Mouse (Mus musculus): ENCODE measurements around the gene Gm10188.

Gene Gm10188

DNA sequence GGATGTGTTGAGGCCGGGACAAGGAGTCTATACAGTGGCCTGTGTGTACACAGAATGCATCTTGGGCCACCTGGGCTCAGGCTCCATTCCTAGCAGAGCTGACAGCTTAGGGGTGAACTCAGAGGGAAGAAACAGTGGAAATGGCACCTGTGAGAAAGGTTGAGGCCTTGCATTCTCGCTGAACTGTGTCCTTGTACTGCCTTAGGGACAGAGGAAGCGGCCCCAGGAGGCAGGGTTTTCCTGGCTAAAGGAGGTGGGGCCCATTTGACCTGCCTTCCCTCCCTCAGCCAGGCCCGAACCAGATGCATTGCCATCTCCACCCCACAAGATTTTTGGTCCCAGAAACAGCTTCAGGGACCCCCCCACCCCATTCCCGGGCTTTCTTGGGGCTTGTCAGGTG, 33.9 kb downstream of the Gm10188 start:
- TF ChIP-seq POU5F1 (IDR thresholded peaks at IDR 0.05; ENCODE audit: borderline replicate concordance, low read length) = no peak
- TF ChIP-seq CTCF (conservative IDR thresholded peaks at IDR 0.05; ENCODE audit: low read length) = no peak
- no peak for TF ChIP-seq NANOG (IDR thresholded peaks at IDR 0.05; ENCODE audit: borderline replicate concordance, low read length)
- Histone ChIP-seq H3K9me3 (ENCODE audit: low read length) (no peaks in the 10 kb centered on the region), H3K4me1 (replicated peaks; ENCODE audit: low read depth, low read length) (peaks cover 94% of the 10 kb centered on the region), H3K27me3 (ENCODE audit: insufficient read depth, low read length) (peaks cover 36% of the 10 kb centered on the region), H3K4me3 (replicated peaks; ENCODE audit: low read length) (peak overlapping the region; percentile 78), H3K36me3 (ENCODE audit: insufficient read depth, low read length) (peaks cover 7% of the 10 kb centered on the region)

DNA sequence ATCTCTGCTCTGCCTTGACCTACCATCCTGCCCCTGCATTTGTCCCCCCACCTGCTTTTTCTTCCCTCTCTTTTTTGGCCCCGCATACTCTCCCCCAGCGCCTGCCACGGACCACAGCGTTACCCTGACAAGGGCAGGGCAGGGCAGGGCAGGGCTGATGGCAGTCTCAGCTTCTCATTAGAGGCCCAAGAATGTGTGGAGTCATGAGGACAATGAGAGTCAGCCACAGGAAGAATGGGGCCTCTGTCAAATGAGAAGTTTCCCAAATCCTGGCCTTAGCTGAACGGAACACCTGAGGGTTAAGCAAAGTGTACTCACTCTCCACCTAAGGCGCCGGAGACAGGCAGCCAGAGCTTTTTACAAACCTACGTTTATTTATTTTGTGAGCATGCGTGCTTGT, 34.5 kb downstream of the Gm10188 start:
- peaks cover 7% of the 10 kb centered on the region for H3K36me3 ChIP-seq (ENCODE audit: insufficient read depth, low read length)
- peaks cover 39% of the 10 kb centered on the region for H3K27me3 ChIP-seq (ENCODE audit: insufficient read depth, low read length)
- peaks cover 89% of the 10 kb centered on the region for H3K4me1 ChIP-seq (replicated peaks; ENCODE audit: low read depth, low read length)
- peak overlapping the region; percentile 78 for H3K4me3 ChIP-seq (replicated peaks; ENCODE audit: low read length)
- TF ChIP-seq CTCF (conservative IDR thresholded peaks at IDR 0.05; ENCODE audit: low read length) (no peak), NANOG (IDR thresholded peaks at IDR 0.05; ENCODE audit: borderline replicate concordance, low read length) (no peak), POU5F1 (IDR thresholded peaks at IDR 0.05; ENCODE audit: borderline replicate concordance, low read length) (no peak)
- no peaks in the 10 kb centered on the region for H3K9me3 ChIP-seq (ENCODE audit: low read length)

DNA sequence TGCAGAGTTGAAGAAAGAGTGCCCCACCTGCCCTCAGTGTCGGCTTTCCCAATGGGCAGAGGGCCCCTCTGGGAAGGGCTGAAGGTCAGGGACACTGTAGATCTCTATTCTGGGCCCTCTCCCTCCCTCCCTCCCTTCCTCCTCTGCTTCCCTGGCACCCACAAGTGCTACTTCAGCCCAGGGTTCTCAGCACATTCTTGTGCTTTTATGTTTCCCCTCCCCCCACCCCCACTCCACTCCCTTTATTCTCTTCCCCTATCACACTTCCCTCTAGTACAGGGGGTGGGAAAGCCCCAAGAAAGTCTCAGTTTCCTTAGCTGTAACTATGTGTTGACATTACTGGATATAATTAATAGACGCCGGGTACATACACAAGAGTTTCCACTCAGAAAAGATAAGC, 34.9 kb downstream of the Gm10188 start:
- Histone ChIP-seq H3K4me3 (replicated peaks; ENCODE audit: low read length) (peak overlapping the region; percentile 78; the same call in 1 of the 2 replicates), H3K4me1 (replicated peaks; ENCODE audit: low read depth, low read length) (peaks cover 89% of the 10 kb centered on the region), H3K27me3 (ENCODE audit: insufficient read depth, low read length) (peaks cover 43% of the 10 kb centered on the region), H3K36me3 (ENCODE audit: insufficient read depth, low read length) (peaks cover 7% of the 10 kb centered on the region), H3K9me3 (ENCODE audit: low read length) (no peaks in the 10 kb centered on the region)
- TF ChIP-seq CTCF (conservative IDR thresholded peaks at IDR 0.05; ENCODE audit: low read length) (no peak), POU5F1 (IDR thresholded peaks at IDR 0.05; ENCODE audit: borderline replicate concordance, low read length) (no peak), NANOG (IDR thresholded peaks at IDR 0.05; ENCODE audit: borderline replicate concordance, low read length) (no peak)

DNA sequence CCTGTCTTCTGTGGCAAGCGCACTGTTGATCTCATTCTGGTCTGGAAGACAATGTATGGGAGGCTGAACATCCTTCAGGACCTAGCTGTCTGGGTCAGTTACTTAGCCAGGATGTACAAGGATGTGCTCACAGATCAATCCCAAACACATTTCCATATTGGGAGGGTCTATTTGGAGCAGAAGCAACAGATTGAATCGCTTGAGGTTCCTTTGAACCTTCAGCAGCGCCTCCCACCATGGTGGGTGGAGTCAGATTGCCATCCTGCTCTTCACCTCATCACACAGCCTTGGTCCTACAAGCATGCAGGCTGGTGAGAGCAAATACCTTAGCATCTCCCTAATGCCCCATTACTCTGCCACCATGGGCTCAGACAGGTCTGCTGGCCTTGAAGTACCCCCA, 35.8 kb downstream of the Gm10188 start:
- Histone ChIP-seq H3K27me3 (ENCODE audit: insufficient read depth, low read length) (peaks cover 51% of the 10 kb centered on the region), H3K4me1 (replicated peaks; ENCODE audit: low read depth, low read length) (peaks cover 88% of the 10 kb centered on the region), H3K9me3 (ENCODE audit: low read length) (no peaks in the 10 kb centered on the region), H3K36me3 (ENCODE audit: insufficient read depth, low read length) (peaks cover 4% of the 10 kb centered on the region; the same call in 1 of the 2 replicates), H3K4me3 (replicated peaks; ENCODE audit: low read length) (peak overlapping the region; percentile 2)
- TF ChIP-seq CTCF (conservative IDR thresholded peaks at IDR 0.05; ENCODE audit: low read length) = no peak
- no peak for TF ChIP-seq NANOG (IDR thresholded peaks at IDR 0.05; ENCODE audit: borderline replicate concordance, low read length)
- TF ChIP-seq POU5F1 (IDR thresholded peaks at IDR 0.05; ENCODE audit: borderline replicate concordance, low read length) = no peak

DNA sequence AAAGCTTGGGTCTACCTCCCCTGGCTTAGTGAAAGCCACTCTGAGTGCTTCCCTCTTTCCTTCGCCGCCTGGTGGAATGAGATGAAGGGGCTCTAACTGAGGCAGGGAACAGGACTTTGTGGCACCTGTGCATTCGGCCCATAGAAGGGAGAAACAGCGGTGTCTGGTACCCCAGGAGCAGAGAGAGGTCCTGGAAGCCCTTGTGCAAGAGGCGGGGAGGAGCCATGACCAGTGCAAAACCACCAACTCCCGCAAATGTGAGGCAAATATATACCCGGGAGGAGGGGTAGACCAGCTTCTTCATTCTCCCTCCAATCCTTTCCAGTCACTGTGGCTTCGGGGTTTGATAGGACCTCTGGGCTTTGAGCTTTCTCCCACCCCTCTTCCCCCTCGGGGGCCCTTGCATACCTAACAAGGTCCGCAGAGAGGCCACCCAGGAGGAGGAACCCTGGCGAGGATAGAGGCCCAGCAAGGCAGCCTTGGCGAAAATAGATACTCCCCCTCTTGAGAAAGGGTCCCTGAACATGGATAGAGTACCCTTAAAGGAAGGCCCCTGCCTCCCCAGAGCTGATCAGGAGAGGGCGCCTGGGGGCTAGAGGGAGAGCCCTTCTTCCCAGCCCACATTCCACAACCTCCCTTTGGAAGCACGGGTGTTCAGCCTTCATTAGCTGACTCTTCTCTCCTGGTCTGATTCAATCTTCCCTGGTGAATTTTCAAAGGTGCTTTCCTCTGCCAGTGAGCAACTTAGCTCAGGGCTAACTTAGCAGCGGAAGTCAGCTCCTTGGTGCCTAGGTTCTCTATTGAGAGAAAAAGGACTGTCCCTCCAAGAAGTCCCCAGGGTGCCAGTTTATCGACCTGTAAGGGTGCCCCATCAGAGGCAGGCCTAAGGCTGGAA, 37.5 kb downstream of the Gm10188 start:
- TF ChIP-seq POU5F1 (IDR thresholded peaks at IDR 0.05; ENCODE audit: borderline replicate concordance, low read length) (no peak), CTCF (conservative IDR thresholded peaks at IDR 0.05; ENCODE audit: low read length) (0 out of 2 replicates have a peak, but pooled peaks have one; percentile 8), NANOG (IDR thresholded peaks at IDR 0.05; ENCODE audit: borderline replicate concordance, low read length) (no peak)
- peak overlapping the region; percentile 88 for H3K4me3 ChIP-seq (replicated peaks; ENCODE audit: low read length)

DNA sequence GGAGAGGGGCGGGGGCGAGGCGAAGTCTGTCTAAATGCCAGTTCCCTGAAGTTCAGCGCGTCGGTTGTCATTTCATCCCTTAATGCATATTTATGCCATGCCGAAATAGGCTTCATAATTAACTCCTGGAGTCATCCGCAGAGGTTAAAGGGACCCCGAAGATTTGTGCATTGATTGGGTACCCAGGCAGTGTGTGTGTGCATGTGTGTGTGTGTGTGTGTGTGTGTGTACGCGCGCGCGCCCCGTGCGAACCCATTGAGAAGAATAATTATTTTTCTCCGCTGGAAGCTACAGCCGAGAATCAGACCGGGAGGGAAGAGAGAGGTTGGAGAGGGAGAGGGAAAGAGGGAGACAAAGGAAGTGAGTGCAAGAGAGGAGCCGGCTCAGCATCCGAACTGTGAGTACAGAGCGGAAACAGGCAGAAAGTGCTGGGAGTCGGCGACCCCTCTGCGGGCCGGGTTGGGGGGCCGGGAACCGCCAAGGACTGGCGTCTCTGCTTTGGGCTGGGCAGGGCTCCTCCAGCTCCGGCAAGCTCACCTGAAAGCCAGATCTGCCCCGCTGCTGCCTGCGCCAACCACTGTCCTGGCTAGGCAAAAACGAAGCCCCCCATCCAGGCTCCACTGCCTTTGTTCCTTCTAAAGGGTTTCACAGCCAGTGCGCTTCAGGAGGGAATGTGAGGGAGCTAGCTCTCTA, 38.3 kb downstream of the Gm10188 start, which contains the start of the genes Lemd1 and AC124108.1:
Lemd1 (plus strand) TSS at position 339 of the 693 bp plus-strand sequence.
AC124108.1 (plus strand) TSS at position 365 of the 693 bp plus-strand sequence.
- TF ChIP-seq CTCF (conservative IDR thresholded peaks at IDR 0.05; ENCODE audit: low read length) = no peak
- TF ChIP-seq NANOG (IDR thresholded peaks at IDR 0.05; ENCODE audit: borderline replicate concordance, low read length) = no peak
- no peak for TF ChIP-seq POU5F1 (IDR thresholded peaks at IDR 0.05; ENCODE audit: borderline replicate concordance, low read length)
- H3K4me1 ChIP-seq (replicated peaks; ENCODE audit: low read depth, low read length) = peaks cover 87% of the 10 kb centered on the region
- peaks cover 69% of the 10 kb centered on the region for H3K27me3 ChIP-seq (ENCODE audit: insufficient read depth, low read length)
- no peaks in the 10 kb centered on the region for H3K9me3 ChIP-seq (ENCODE audit: low read length)
- H3K36me3 ChIP-seq (ENCODE audit: insufficient read depth, low read length) = no peaks in the 10 kb centered on the region
- H3K4me3 ChIP-seq (replicated peaks; ENCODE audit: low read length) = peak within 1 kb of the TSS; percentile 88

More for the DNA sequence above, 37.5 kb downstream of the Gm10188 start:
- H3K27me3 ChIP-seq (ENCODE audit: insufficient read depth, low read length) = peaks cover 63% of the 10 kb centered on the region
- H3K4me1 ChIP-seq (replicated peaks; ENCODE audit: low read depth, low read length) = peaks cover 88% of the 10 kb centered on the region
- H3K9me3 ChIP-seq (ENCODE audit: low read length) = no peaks in the 10 kb centered on the region
- H3K36me3 ChIP-seq (ENCODE audit: insufficient read depth, low read length) = no peaks in the 10 kb centered on the region

DNA sequence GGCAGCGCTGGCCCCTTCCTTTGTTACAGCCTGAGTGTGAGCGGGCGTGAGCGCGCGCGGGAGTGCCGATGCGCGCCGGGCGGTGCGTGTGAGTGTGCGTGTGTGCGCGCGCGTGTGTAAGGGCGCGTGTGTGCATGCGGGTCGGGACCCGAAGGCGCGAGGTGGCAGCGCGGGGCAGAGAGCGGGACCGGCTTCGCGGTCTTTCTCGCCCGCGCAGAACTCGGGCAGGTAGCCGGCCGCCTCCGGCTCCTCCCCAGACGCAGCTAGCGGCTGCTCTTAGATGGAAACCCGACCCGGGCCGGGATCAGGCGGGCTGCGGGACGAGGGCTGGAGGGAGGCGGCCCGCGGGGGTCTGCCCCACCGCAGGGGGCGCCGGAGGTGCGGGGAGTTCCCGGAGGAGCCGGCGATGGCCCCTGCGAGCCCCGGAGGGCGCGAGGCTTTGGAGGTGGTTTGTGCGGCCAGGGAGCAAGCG, 38.9 kb downstream of the Gm10188 start:
- Histone ChIP-seq H3K27me3 (ENCODE audit: insufficient read depth, low read length) (peaks cover 69% of the 10 kb centered on the region), H3K9me3 (ENCODE audit: low read length) (no peaks in the 10 kb centered on the region), H3K4me3 (replicated peaks; ENCODE audit: low read length) (peak overlapping the region; percentile 88), H3K4me1 (replicated peaks; ENCODE audit: low read depth, low read length) (peaks cover 81% of the 10 kb centered on the region), H3K36me3 (ENCODE audit: insufficient read depth, low read length) (no peaks in the 10 kb centered on the region)
- TF ChIP-seq POU5F1 (IDR thresholded peaks at IDR 0.05; ENCODE audit: borderline replicate concordance, low read length) (no peak), CTCF (conservative IDR thresholded peaks at IDR 0.05; ENCODE audit: low read length) (no peak), NANOG (IDR thresholded peaks at IDR 0.05; ENCODE audit: borderline replicate concordance, low read length) (no peak)

DNA sequence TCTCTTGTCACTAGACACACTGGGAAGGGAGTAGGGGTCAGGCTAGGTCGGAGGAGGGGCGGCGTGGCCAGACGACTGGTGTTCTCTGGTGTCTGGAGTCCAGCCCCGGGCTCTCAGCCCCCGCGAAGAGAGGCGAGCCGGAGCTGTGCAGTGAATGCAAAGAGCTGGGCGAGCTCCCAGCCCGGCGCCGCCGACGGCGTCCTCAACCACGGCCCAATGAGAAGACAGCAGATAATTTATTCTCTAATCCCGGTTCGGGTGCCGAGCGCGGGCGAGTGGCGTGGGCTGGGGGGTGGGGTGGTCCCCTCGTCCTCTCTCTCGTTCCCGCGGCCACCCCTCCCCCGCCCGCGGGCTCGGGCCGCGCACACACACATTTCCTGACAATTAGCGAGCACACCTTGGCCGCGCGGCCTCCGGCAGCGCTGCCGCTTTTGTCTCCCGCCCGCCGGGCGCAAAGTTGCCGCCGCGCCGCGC, 39.5 kb downstream of the Gm10188 start:
- no peak for TF ChIP-seq POU5F1 (IDR thresholded peaks at IDR 0.05; ENCODE audit: borderline replicate concordance, low read length)
- TF ChIP-seq NANOG (IDR thresholded peaks at IDR 0.05; ENCODE audit: borderline replicate concordance, low read length) = no peak
- no peak for TF ChIP-seq CTCF (conservative IDR thresholded peaks at IDR 0.05; ENCODE audit: low read length)
- Histone ChIP-seq H3K27me3 (ENCODE audit: insufficient read depth, low read length) (peaks cover 69% of the 10 kb centered on the region), H3K36me3 (ENCODE audit: insufficient read depth, low read length) (no peaks in the 10 kb centered on the region)

More for the DNA sequence above, 39.5 kb downstream of the Gm10188 start:
- Histone ChIP-seq H3K9me3 (ENCODE audit: low read length) (no peaks in the 10 kb centered on the region), H3K4me1 (replicated peaks; ENCODE audit: low read depth, low read length) (peaks cover 75% of the 10 kb centered on the region), H3K4me3 (replicated peaks; ENCODE audit: low read length) (peak overlapping the region; percentile 88)

All from E14TG2a.4 (cell line).